Mouse (Mus musculus): Measurements from ENCODE around the gene Nrxn1.

Nrxn1 gene

GRCm38 (mm10) chr17:90997714-90998113, 95.2 kb downstream of the Nrxn1 start:
- in situ Hi-C loops (cut with MboI; ENCODE audit: low pct_unique_long_range_greater_than_20kb in 1 of 2, low sequenced_read_pairs in 2 of 2, unreplicated experiment in 1 of 2): no loop called here

GRCm38 (mm10) chr17:90995436-90995835, 97.4 kb downstream of the Nrxn1 start:
- in situ Hi-C loops (cut with MboI; ENCODE audit: low pct_unique_long_range_greater_than_20kb in 1 of 2, low sequenced_read_pairs in 2 of 2, unreplicated experiment in 1 of 2): no loop called here

GRCm38 (mm10) chr17:90994247-90994646, 98.6 kb downstream of the Nrxn1 start:
- in situ Hi-C loops (cut with MboI; ENCODE audit: low pct_unique_long_range_greater_than_20kb in 1 of 2, low sequenced_read_pairs in 2 of 2, unreplicated experiment in 1 of 2): no loop called here

GRCm38 (mm10) chr17:90990747-90991146, 102.1 kb downstream of the Nrxn1 start:
- in situ Hi-C loops (cut with MboI; ENCODE audit: low pct_unique_long_range_greater_than_20kb in 1 of 2, low sequenced_read_pairs in 2 of 2, unreplicated experiment in 1 of 2): no loop called here

GRCm38 (mm10) chr17:90962904-90963531, 129.9 kb downstream of the Nrxn1 start:
- in situ Hi-C loops (cut with MboI; ENCODE audit: low pct_unique_long_range_greater_than_20kb in 1 of 2, low sequenced_read_pairs in 2 of 2, unreplicated experiment in 1 of 2): no loop called here

- in situ Hi-C loops (cut with MboI; ENCODE audit: low pct_unique_long_range_greater_than_20kb in 1 of 2, low sequenced_read_pairs in 2 of 2, unreplicated experiment in 1 of 2): no loop called here
Observed at GRCm38 (mm10) chr17:90955221-90955620, 137.7 kb downstream of the Nrxn1 start.

- in situ Hi-C loops (cut with MboI; ENCODE audit: low pct_unique_long_range_greater_than_20kb in 1 of 2, low sequenced_read_pairs in 2 of 2, unreplicated experiment in 1 of 2): no loop called here
Observed at GRCm38 (mm10) chr17:90934929-90935328, 157.9 kb downstream of the Nrxn1 start.

- in situ Hi-C loops (cut with MboI; ENCODE audit: low pct_unique_long_range_greater_than_20kb in 1 of 2, low sequenced_read_pairs in 2 of 2, unreplicated experiment in 1 of 2): no loop called here
Observed at GRCm38 (mm10) chr17:90913320-90913719, 179.6 kb downstream of the Nrxn1 start.

- in situ Hi-C loops (cut with MboI; ENCODE audit: low pct_unique_long_range_greater_than_20kb in 1 of 2, low sequenced_read_pairs in 2 of 2, unreplicated experiment in 1 of 2): no loop called here
Observed at GRCm38 (mm10) chr17:90912746-90913145, 180.1 kb downstream of the Nrxn1 start.

GRCm38 (mm10) chr17:90912341-90912740, 180.5 kb downstream of the Nrxn1 start:
- in situ Hi-C loops (cut with MboI; ENCODE audit: low pct_unique_long_range_greater_than_20kb in 1 of 2, low sequenced_read_pairs in 2 of 2, unreplicated experiment in 1 of 2): no loop called here

GRCm38 (mm10) chr17:90906118-90907093, 186.5 kb downstream of the Nrxn1 start:
- in situ Hi-C loops (cut with MboI; ENCODE audit: low pct_unique_long_range_greater_than_20kb in 1 of 2, low sequenced_read_pairs in 2 of 2, unreplicated experiment in 1 of 2): no loop called here

- in situ Hi-C loops (cut with MboI; ENCODE audit: low pct_unique_long_range_greater_than_20kb in 1 of 2, low sequenced_read_pairs in 2 of 2, unreplicated experiment in 1 of 2): no loop called here
Observed at GRCm38 (mm10) chr17:90905143-90905542, 187.7 kb downstream of the Nrxn1 start.

- in situ Hi-C loops (cut with MboI; ENCODE audit: low pct_unique_long_range_greater_than_20kb in 1 of 2, low sequenced_read_pairs in 2 of 2, unreplicated experiment in 1 of 2): no loop called here
Observed at GRCm38 (mm10) chr17:90892327-90893259, 200.3 kb downstream of the Nrxn1 start.

- in situ Hi-C loops (cut with MboI; ENCODE audit: low pct_unique_long_range_greater_than_20kb in 1 of 2, low sequenced_read_pairs in 2 of 2, unreplicated experiment in 1 of 2): no loop called here
Observed at GRCm38 (mm10) chr17:90891711-90892110, 201.2 kb downstream of the Nrxn1 start.

- in situ Hi-C loops (cut with MboI; ENCODE audit: low pct_unique_long_range_greater_than_20kb in 1 of 2, low sequenced_read_pairs in 2 of 2, unreplicated experiment in 1 of 2): no loop called here
Observed at GRCm38 (mm10) chr17:90857225-90857624, 235.6 kb downstream of the Nrxn1 start.

- in situ Hi-C loops (cut with MboI; ENCODE audit: low pct_unique_long_range_greater_than_20kb in 1 of 2, low sequenced_read_pairs in 2 of 2, unreplicated experiment in 1 of 2): no loop called here
Observed at GRCm38 (mm10) chr17:90843876-90844275, 249.0 kb downstream of the Nrxn1 start.

- in situ Hi-C loops (cut with MboI; ENCODE audit: low pct_unique_long_range_greater_than_20kb in 1 of 2, low sequenced_read_pairs in 2 of 2, unreplicated experiment in 1 of 2): no loop called here
Observed at GRCm38 (mm10) chr17:90843072-90843611, 249.7 kb downstream of the Nrxn1 start.

- in situ Hi-C loops (cut with MboI; ENCODE audit: low pct_unique_long_range_greater_than_20kb in 1 of 2, low sequenced_read_pairs in 2 of 2, unreplicated experiment in 1 of 2): no loop called here
Observed at GRCm38 (mm10) chr17:90837022-90837414, 255.9 kb downstream of the Nrxn1 start.
